ENCODE assay signal across 18 mouse cellular contexts in the genomic region with DNA sequence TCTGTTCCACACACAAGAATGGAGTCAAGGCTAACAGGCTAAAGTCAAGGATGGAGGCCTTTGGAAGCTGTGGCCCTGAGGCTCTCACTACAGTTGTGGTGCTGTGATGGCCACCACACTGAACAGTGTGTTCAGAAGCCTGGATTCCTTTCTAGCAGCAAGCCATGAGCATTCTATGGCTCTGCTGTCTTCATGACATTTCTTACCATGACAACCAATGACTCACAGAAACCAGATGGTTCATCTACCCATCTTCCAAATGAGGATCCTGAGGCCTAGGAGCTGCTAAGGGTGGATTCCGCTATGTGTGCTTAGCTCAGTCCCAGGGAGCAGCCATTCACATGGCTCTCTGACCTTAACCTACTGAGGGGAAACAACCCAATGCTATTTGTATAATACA. TPM values are rescaled to one million over a fixed set of nuclear protein-coding genes. Genes with fewer than 3 reads are reported as not detected.
DNase-seq lines count a peak whose midpoint lies in the region; ATAC-seq lines count a peak whose summit lies in the region.
"Had no signal": no experiment of that assay in that cellular context is flagged by ENCODE, and none has a peak within 500 bp of the region (broad histone marks: within the 10 kb centered on the region; RNA-seq: fewer than 3 reads in every experiment).

No protein-coding gene starts in this region.

- H3K27ac ChIP-seq in neural tube, embryonic 15.5 days (replicated peaks), result no peak overlapping the region
- no peak overlapping the region for H3K27ac ChIP-seq in midbrain, embryonic 16.5 days (ENCODE audit: low read length)
- H3K27ac ChIP-seq: embryonic facial prominence, embryonic 10.5 days; heart, adult 2 months; hindbrain, embryonic 12.5 days; kidney, postnatal 0 days; lung, embryonic 15.5 days; midbrain, embryonic 15.5 days had no signal

- H3K27me3 ChIP-seq in neural tube, embryonic 15.5 days (replicated peaks), result no peaks in the 10 kb centered on the region
- no peaks in the 10 kb centered on the region for H3K27me3 ChIP-seq in midbrain, embryonic 16.5 days (ENCODE audit: control insufficient read depth, insufficient read depth, low read depth, low read length)
- H3K27me3 ChIP-seq: hindbrain, embryonic 12.5 days; lung, embryonic 15.5 days; midbrain, embryonic 15.5 days had no signal

- no peak overlapping the region for H3K4me3 ChIP-seq in neural tube, embryonic 15.5 days (replicated peaks)
- no peak overlapping the region for H3K4me3 ChIP-seq in midbrain, embryonic 16.5 days (ENCODE audit: low read depth, low read length)
- H3K4me3 ChIP-seq: embryonic facial prominence, embryonic 10.5 days; erythroblast, embryonic 14.5 days; heart, adult 2 months; hindbrain, embryonic 12.5 days; lung, embryonic 15.5 days; midbrain, embryonic 15.5 days had no signal

- ATAC-seq in neural tube, embryonic 15.5 days (ENCODE audit: low FRiP score), result no peak
- no peak for ATAC-seq in midbrain, embryonic 16.5 days

- peak; percentile 4 for DNase-seq in adrenal gland, adult 2 months
- no peak for DNase-seq in adrenal gland, adult 18-20 months (ENCODE audit: low spot score in 2 of 2)
- DNase-seq in left cerebral cortex, adult 18-20 months (ENCODE audit: low spot score in 2 of 2), result peak; percentile 20 to 25
- DNase-seq in left cerebral cortex, postnatal 4 days, result no peak
- peak; percentile 29 to 36 for DNase-seq in layer of hippocampus, adult 8-10 months (ENCODE audit: low spot score in 2 of 2)
- DNase-seq in right cerebral cortex, postnatal 36 days (ENCODE audit: low spot score in 2 of 2), result peak; percentile 7 to 23
- DNase-seq: heart, adult 2 months had no signal

- H3K4me2 ChIP-seq in neural tube, embryonic 15.5 days, result no peak overlapping the region
- H3K4me2 ChIP-seq in midbrain, embryonic 16.5 days (ENCODE audit: low read length), result no peak overlapping the region
- H3K4me2 ChIP-seq: hindbrain, embryonic 12.5 days; lung, embryonic 15.5 days; midbrain, embryonic 15.5 days had no signal

- WGBS in neural tube, embryonic 15.5 days, result 73% methylated on average over 1 of the region's 1 CpGs
- WGBS in midbrain, embryonic 16.5 days, result 68% methylated on average over 1 of the region's 1 CpGs

- no peaks in the 10 kb centered on the region for H3K9me3 ChIP-seq in neural tube, embryonic 15.5 days (replicated peaks)
- H3K9me3 ChIP-seq in midbrain, embryonic 16.5 days (replicated peaks; ENCODE audit: control insufficient read depth, low read length, poor library complexity, severe bottlenecking), result no peaks in the 10 kb centered on the region
- H3K9me3 ChIP-seq: embryonic facial prominence, embryonic 10.5 days; hindbrain, embryonic 12.5 days; lung, embryonic 15.5 days; midbrain, embryonic 15.5 days had no signal

- H3K9ac ChIP-seq in neural tube, embryonic 15.5 days (replicated peaks), result no peak overlapping the region
- no peak overlapping the region for H3K9ac ChIP-seq in midbrain, embryonic 16.5 days (ENCODE audit: low read depth, low read length)
- H3K9ac ChIP-seq: hindbrain, embryonic 12.5 days; lung, embryonic 15.5 days; midbrain, embryonic 15.5 days had no signal

- intact Hi-C loops in left cerebral cortex, postnatal 4 days (cut with DNase I), result loop anchor here (10.0 kb wide), 2 partner anchors 344 to 544 kb away; no protein-coding TSS in a partner anchor

- no peaks in the 10 kb centered on the region for H3K4me1 ChIP-seq in neural tube, embryonic 15.5 days
- H3K4me1 ChIP-seq in midbrain, embryonic 16.5 days (ENCODE audit: control insufficient read depth, insufficient read depth, low read length), result peaks cover 3% of the 10 kb centered on the region
- H3K4me1 ChIP-seq: embryonic facial prominence, embryonic 10.5 days; hindbrain, embryonic 12.5 days; lung, embryonic 15.5 days had no signal

- H3K36me3 ChIP-seq in neural tube, embryonic 15.5 days, result no peaks in the 10 kb centered on the region
- no peaks in the 10 kb centered on the region for H3K36me3 ChIP-seq in midbrain, embryonic 16.5 days (ENCODE audit: control insufficient read depth, insufficient read depth, low read length)
- H3K36me3 ChIP-seq: embryonic facial prominence, embryonic 10.5 days; hindbrain, embryonic 12.5 days; lung, embryonic 15.5 days; midbrain, embryonic 15.5 days had no signal

RNA-seq across cellular contexts. Expression of a gene that starts 57.3 kb away (rescaled TPM):
- total RNA-seq in adrenal gland, adult 2 months (2021), result under 1 TPM; 0.14 to 0.26 TPM
- 0.03 and 0.31 TPM in 2 replicates for polyA plus RNA-seq in adrenal gland, adult 2 months (2012; rRNA removed)
- under 1 TPM; 0.10 to 0.30 TPM for total RNA-seq in adrenal gland, adult 18-20 months (2021)
- total RNA-seq in left cerebral cortex, adult 18-20 months (2021), result 1 to 10 TPM in 1 of 2 experiments, under 1 TPM in 1; 0.72 to 1.5 TPM
- total RNA-seq in left cerebral cortex, postnatal 4 days (2021), result 1 to 10 TPM; 2.0 to 3.1 TPM
- total RNA-seq in layer of hippocampus, adult 8-10 months (2022), result 1 to 10 TPM in 3 of 4 experiments, under 1 TPM in 1; 0.68 to 3.9 (median 2.3) TPM
- polyA plus RNA-seq in neural tube, embryonic 15.5 days (2015; fragmentation: Nextera tagmentation; extraction: Ambion mirVana), result 1.2 and 3.5 TPM in 2 replicates
- polyA plus RNA-seq in midbrain, embryonic 16.5 days (2015; fragmentation: Nextera tagmentation; extraction: Ambion mirVana), result 1.8 and 2.2 TPM in 2 replicates
- total RNA-seq: gastrocnemius, adult 8-10 months; heart, adult 2 months; liver, adult 2 months; megakaryocyte, adult 5-6 weeks had no signal
- polyA plus RNA-seq: erythroblast, embryonic 14.5 days; heart, adult 2 months; liver, adult 2 months had no signal

Comparison
In these comparisons a context has a peak if more than half of its experiments do, and no peak if none do; other contexts are left out.
1. DNase-seq: peak in adrenal gland, adult 2 months (single experiment), left cerebral cortex, adult 18-20 months (2 of 2), layer of hippocampus, adult 8-10 months (2 of 2) and right cerebral cortex, postnatal 36 days (2 of 2); none in adrenal gland, adult 18-20 months (0 of 2) and left cerebral cortex, postnatal 4 days (single experiment).